Mouse (Mus musculus) ES-Bruce4 (cell line): ENCODE data around the gene Cadps.

Experiments
- CTCF ChIP-seq: IDR thresholded peaks from one replicate; pipeline ENCODE4 v1.8.1; 2011; ENCODE audit warnings: low read depth, low read length
- EP300 ChIP-seq: IDR thresholded peaks from 2 replicates; pipeline ENCODE4 v1.6.1; 2011; ENCODE audit warnings: low read depth, low read length; ENCODE audit not compliant: insufficient read depth

- TF ChIP-seq CTCF, result no peak
- TF ChIP-seq EP300, result no peak
Observed at GRCm38 (mm10) chr14:12344061-12344745, 478.7 kb downstream of the Cadps start.
